9 mouse cellular contexts compared by ENCODE assay signal in genomic region chr11:55162670-55163069, GRCm38 (mm10). TPM values are rescaled to one million over a fixed set of nuclear protein-coding genes. Genes with fewer than 3 reads are reported as not detected.
A peak's percentile ranks its signal among the peaks of the same experiment; 100 is the strongest.
DNase-seq lines count a peak whose midpoint lies in the region; TF ChIP-seq lines count a peak whose summit lies in the region.
"Had no signal": no experiment of that assay in that cellular context is flagged by ENCODE, and none has a peak within 500 bp of the region (broad histone marks: within the 10 kb centered on the region; RNA-seq: fewer than 3 reads in every experiment).

No protein-coding gene starts in this region.

- H3K4me3 ChIP-seq in gastrocnemius, adult 2 months: no peak overlapping the region
- H3K4me3 ChIP-seq: limb, embryonic 15.5 days had no signal

- intact Hi-C loops in gastrocnemius, adult 2 months (cut with DNase I): no loop called here
- intact Hi-C loops in left cerebral cortex, postnatal 14 days (cut with DNase I): loop anchor here (5.0 kb wide), 1 partner anchor 225 kb away; no protein-coding TSS in a partner anchor

- no peak overlapping the region for H3K27ac ChIP-seq in gastrocnemius, adult 2 months
- H3K27ac ChIP-seq: limb, embryonic 15.5 days had no signal

- TF ChIP-seq CTCF in gastrocnemius, adult 2 months (IDR thresholded peaks at IDR 0.05): peak; percentile 63

- no peak for DNase-seq in gastrocnemius, adult 2 months
- no peak for DNase-seq in gastrocnemius, postnatal 25 days
- peak; percentile 55 for DNase-seq in A20 (ENCODE audit: low read depth, low spot score)
- DNase-seq in adrenal gland, adult 18-20 months (ENCODE audit: low spot score in 2 of 2): peak; percentile 50 to 54
- DNase-seq in frontal cortex, postnatal 14 days (ENCODE audit: low spot score in 2 of 2): peak; percentile 29 to 65
- DNase-seq in left cerebral cortex, postnatal 14 days (ENCODE audit: low spot score in 2 of 2): peak; percentile 62 to 74
- peak; percentile 19 to 36 for DNase-seq in monocyte, adult 2 months (ENCODE audit: low read depth in 1 of 2, low spot score in 2 of 2)
- peak; percentile 74 for DNase-seq in thymus, postnatal 14 days

RNA-seq across cellular contexts. Expression of gene Slc36a3, which starts 11.2 kb away (rescaled TPM):
- not detected for total RNA-seq in gastrocnemius, adult 2 months (2021)
- total RNA-seq in gastrocnemius, postnatal 25 days (2021): not detected
- not detected for total RNA-seq in adrenal gland, adult 18-20 months (2021)
- not detected for total RNA-seq in left cerebral cortex, postnatal 14 days (2021)

RNA-seq across cellular contexts. Expression of gene Slc36a2, which starts 22.2 kb away (rescaled TPM):
- total RNA-seq in gastrocnemius, adult 2 months (2021): under 1 TPM; 0.15 to 0.61 TPM
- 1 to 10 TPM in 1 of 2 experiments, under 1 TPM in 1; 0.41 to 4.8 TPM for total RNA-seq in gastrocnemius, postnatal 25 days (2021)
- total RNA-seq in adrenal gland, adult 18-20 months (2021): 100 to 1,000 TPM in 1 of 2 experiments, 10 to 100 TPM in 1; 81.9 to 164 TPM
- under 1 TPM; 0.26 to 0.42 TPM for total RNA-seq in left cerebral cortex, postnatal 14 days (2021)

RNA-seq across cellular contexts. Expression of gene Slc36a1, which starts 41.5 kb away (rescaled TPM):
- 1 to 10 TPM; 6.2 TPM for total RNA-seq in gastrocnemius, adult 2 months (2021)
- total RNA-seq in gastrocnemius, postnatal 25 days (2021): 1 to 10 TPM; 5.2 to 5.8 TPM
- 10 to 100 TPM; 17.8 to 18.4 TPM for total RNA-seq in adrenal gland, adult 18-20 months (2021)
- total RNA-seq in left cerebral cortex, postnatal 14 days (2021): 10 to 100 TPM; 71.8 to 77.3 TPM

Comparison
In these comparisons a context has a peak if more than half of its experiments do, and no peak if none do; other contexts are left out.
1. DNase-seq: peak in A20 (single experiment), adrenal gland, adult 18-20 months (2 of 2), frontal cortex, postnatal 14 days (2 of 2), left cerebral cortex, postnatal 14 days (2 of 2), monocyte, adult 2 months (2 of 2) and thymus, postnatal 14 days (single experiment); none in gastrocnemius, adult 2 months (single experiment) and gastrocnemius, postnatal 25 days (single experiment).
2. RNA of gene Slc36a2, which starts 22.2 kb away (total RNA-seq): 81.9 to 164 TPM in adrenal gland, adult 18-20 months; 0.41 to 4.8 TPM in gastrocnemius, postnatal 25 days, 0.15 to 0.61 TPM in gastrocnemius, adult 2 months and 0.26 to 0.42 TPM in left cerebral cortex, postnatal 14 days; every median in the first group is over 10 times any median in the second.